Mouse (Mus musculus) myocyte (in vitro differentiated cells): Measurements from ENCODE around the gene Fasl. TPM values are rescaled to one million over a fixed set of nuclear protein-coding genes. Genes with fewer than 3 reads are reported as not detected.

ENCODE experiments used
- H3K27me3 ChIP-seq: one replicate; pipeline ENCODE4 v1.6.1; 2011; ENCODE audit not compliant: control insufficient read depth, insufficient read depth, insufficient read length
- H3K36me3 ChIP-seq: one replicate; pipeline ENCODE4 v1.6.1; 2011; ENCODE audit not compliant: control insufficient read depth, insufficient read depth
- H3K4me2 ChIP-seq: one replicate; pipeline ENCODE4 v1.6.1; 2011; ENCODE audit warnings: low read depth, control low read depth
- H3K4me3 ChIP-seq: one replicate; pipeline ENCODE4 v1.5.1; 2011; ENCODE audit warnings: mild to moderate bottlenecking, control low read depth, moderate library complexity
- H3K79me2 ChIP-seq: one replicate; pipeline ENCODE4 v1.6.1; 2011; ENCODE audit not compliant: control insufficient read depth, insufficient read depth
- H3ac ChIP-seq: one replicate; pipeline ENCODE4 v1.6.1; 2011; ENCODE audit not compliant: control insufficient read depth, insufficient read length
- CEBPB ChIP-seq: IDR thresholded peaks from 2 replicates; pipeline ENCODE4 v1.6.1; 2011; ENCODE audit warnings: mild to moderate bottlenecking, moderate library complexity; ENCODE audit not compliant: poor library complexity, insufficient read depth, severe bottlenecking
- E2F4 ChIP-seq: IDR thresholded peaks from one replicate; pipeline ENCODE4 v1.6.1; 2011; ENCODE audit warnings: mild to moderate bottlenecking, control low read depth, moderate library complexity; ENCODE audit not compliant: insufficient read depth
- MAX ChIP-seq: IDR thresholded peaks from one replicate; pipeline ENCODE4 v1.6.1; 2011; ENCODE audit warnings: low read depth, mild to moderate bottlenecking, control low read depth
- MYOD1 ChIP-seq, 3 experiments: IDR thresholded peaks; one replicate each; pipeline ENCODE4 v1.6.1; 2011; ENCODE audit warnings: control low read depth in 2 of 3, low read depth in 2 of 3, mild to moderate bottlenecking in 2 of 3, moderate library complexity in 1 of 3; ENCODE audit not compliant: insufficient read length in 2 of 3, control insufficient read depth in 1 of 3
- MYOG ChIP-seq, 3 experiments: IDR thresholded peaks; one replicate each; pipeline ENCODE4 v1.6.1; 2011; ENCODE audit warnings: control low read depth in 2 of 3, low read depth in 2 of 3, mild to moderate bottlenecking in 2 of 3; ENCODE audit not compliant: insufficient read length in 2 of 3, control insufficient read depth in 1 of 3, insufficient read depth in 1 of 3
- POLR2A ChIP-seq: IDR thresholded peaks from one replicate; pipeline ENCODE4 v1.6.1; 2011; ENCODE audit warnings: low read depth, mild to moderate bottlenecking, control low read depth, moderate library complexity; ENCODE audit not compliant: insufficient read length
- POLR2AphosphoS2 ChIP-seq: IDR thresholded peaks from one replicate; pipeline ENCODE4 v1.6.1; 2011; ENCODE audit warnings: low read depth, control low read depth; ENCODE audit not compliant: insufficient read length
- REST ChIP-seq: IDR thresholded peaks from one replicate; pipeline ENCODE4 v1.6.1; 2011; ENCODE audit warnings: mild to moderate bottlenecking, control low read depth, moderate library complexity; ENCODE audit not compliant: insufficient read depth, insufficient read length
- SRF ChIP-seq: IDR thresholded peaks from one replicate; pipeline ENCODE4 v1.6.1; 2011; ENCODE audit warnings: low read depth; ENCODE audit not compliant: control insufficient read depth, insufficient read length
- TCF12 ChIP-seq: IDR thresholded peaks from one replicate; pipeline ENCODE4 v1.6.1; 2011; ENCODE audit warnings: mild to moderate bottlenecking, control low read depth; ENCODE audit not compliant: poor library complexity, insufficient read depth, severe bottlenecking
- TCF3 ChIP-seq: IDR thresholded peaks from one replicate; pipeline ENCODE4 v1.6.1; 2011; ENCODE audit warnings: low read depth, control low read depth; ENCODE audit not compliant: insufficient read length
- USF1 ChIP-seq: IDR thresholded peaks from one replicate; pipeline ENCODE4 v1.6.1; 2011; ENCODE audit warnings: low read depth, mild to moderate bottlenecking, control low read depth, moderate library complexity
- polyA plus RNA-seq: library from polyadenylated mRNA; unstranded; fragments of >200 nt; fragmentation: generic; extraction: Trizol; gene quantifications from one replicate; pipeline ENCODE4 v1.2.1, GENCODE M21; 2012; ENCODE audit warnings: missing spikeins

The Fasl gene
- polyA plus RNA-seq, 1 experiment = not detected

DNA sequence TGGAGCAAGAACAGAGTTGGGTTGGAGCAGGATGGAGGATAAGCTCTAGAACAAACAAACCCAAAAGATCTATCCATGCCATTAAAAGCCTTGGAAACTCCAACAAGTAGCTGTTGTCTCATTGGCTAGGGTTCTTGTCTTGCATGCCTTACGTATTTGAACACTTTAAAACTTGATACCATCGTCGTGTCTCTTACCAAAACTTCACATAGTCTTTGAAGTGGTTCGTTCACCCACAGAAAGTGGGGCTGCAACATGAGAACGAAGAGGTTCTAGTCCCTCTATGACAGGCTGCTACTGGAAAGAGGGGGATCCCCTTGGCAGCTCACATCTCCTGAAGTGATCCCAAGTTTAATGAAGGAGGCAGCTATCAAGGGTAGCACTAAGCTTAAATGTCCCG is 13.1 kb downstream of the Fasl start:
- Histone ChIP-seq H3K79me2 (no peaks in the 10 kb centered on the region), H3K4me3 (no peak overlapping the region), H3K27me3 (peaks cover 23% of the 10 kb centered on the region), H3K36me3 (no peaks in the 10 kb centered on the region), H3ac (no peak overlapping the region), H3K4me2 (no peak overlapping the region)
- TF ChIP-seq CEBPB (no peak), SRF (no peak), REST (no peak), TCF12 (no peak), MYOG (IDR thresholded peaks at IDR 0.05; ENCODE audit: control insufficient read depth in 1 of 3, insufficient read depth in 1 of 3, insufficient read length in 2 of 3, low read depth in 2 of 3) (no peak), TCF3 (no peak), MAX (no peak), POLR2A (no peak), E2F4 (no peak), USF1 (no peak), POLR2AphosphoS2 (no peak), MYOD1 (IDR thresholded peaks at IDR 0.05; ENCODE audit: control insufficient read depth in 1 of 3, insufficient read length in 2 of 3, low read depth in 2 of 3) (no peak)

DNA sequence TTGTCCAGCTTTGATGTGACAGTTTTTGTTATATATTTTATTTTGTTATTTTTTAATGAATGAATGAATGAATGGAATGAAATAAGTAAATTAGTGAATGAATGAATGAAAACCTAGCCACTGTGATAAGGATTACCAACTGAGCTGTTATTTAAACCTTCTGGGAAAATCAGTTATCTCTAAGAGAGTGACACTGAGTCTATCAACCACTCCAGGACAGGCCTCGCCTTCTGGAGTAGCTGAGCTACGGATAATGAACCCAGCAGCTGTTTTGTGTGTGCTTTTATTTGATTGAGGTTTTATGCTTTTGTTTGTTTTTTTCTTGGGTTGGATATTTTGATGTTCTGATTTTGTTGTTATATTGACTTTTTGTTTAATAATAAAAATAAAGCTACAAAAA is 17.0 kb downstream of the Fasl start:
- no peak for TF ChIP-seq REST
- TF ChIP-seq MYOG (IDR thresholded peaks at IDR 0.05; ENCODE audit: control insufficient read depth in 1 of 3, insufficient read depth in 1 of 3, insufficient read length in 2 of 3, low read depth in 2 of 3) = no peak
- TF ChIP-seq SRF = no peak
- no peak for TF ChIP-seq MYOD1 (IDR thresholded peaks at IDR 0.05; ENCODE audit: control insufficient read depth in 1 of 3, insufficient read length in 2 of 3, low read depth in 2 of 3)
- no peak for TF ChIP-seq POLR2A
- no peak for TF ChIP-seq MAX
- no peak for TF ChIP-seq TCF12
- TF ChIP-seq USF1 = no peak
- TF ChIP-seq POLR2AphosphoS2 = no peak
- TF ChIP-seq E2F4 = no peak
- no peak for TF ChIP-seq CEBPB
- TF ChIP-seq TCF3 = no peak
- Histone ChIP-seq H3K27me3 (peaks cover 11% of the 10 kb centered on the region), H3K4me3 (no peak overlapping the region), H3ac (no peak overlapping the region), H3K4me2 (no peak overlapping the region), H3K79me2 (no peaks in the 10 kb centered on the region), H3K36me3 (no peaks in the 10 kb centered on the region)

DNA sequence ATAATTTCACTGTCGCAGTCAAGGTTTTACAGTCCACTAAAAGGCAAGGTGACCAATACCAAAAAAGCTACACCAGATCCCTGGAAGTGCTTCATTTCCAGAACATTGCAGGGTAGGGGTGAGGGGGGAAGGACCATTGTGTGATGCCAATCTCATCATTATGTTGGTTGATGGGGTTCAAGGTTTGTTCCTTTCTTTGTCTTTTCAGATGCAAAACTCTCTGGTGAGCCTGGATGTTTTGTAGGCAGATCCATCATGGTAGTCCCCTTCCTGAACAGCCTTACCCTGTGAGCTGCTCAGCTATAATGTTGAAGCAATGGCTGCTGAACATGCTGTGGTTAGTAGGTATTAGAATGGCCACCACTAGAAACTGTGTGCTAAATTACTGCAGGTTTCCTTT is 19.0 kb downstream of the Fasl start:
- H3K36me3 ChIP-seq = no peaks in the 10 kb centered on the region
- TF ChIP-seq MYOG (IDR thresholded peaks at IDR 0.05; ENCODE audit: control insufficient read depth in 1 of 3, insufficient read depth in 1 of 3, insufficient read length in 2 of 3, low read depth in 2 of 3) (no peak), MYOD1 (IDR thresholded peaks at IDR 0.05; ENCODE audit: control insufficient read depth in 1 of 3, insufficient read length in 2 of 3, low read depth in 2 of 3) (no peak), TCF3 (no peak), TCF12 (no peak), E2F4 (no peak), MAX (no peak), CEBPB (no peak)
- H3K79me2 ChIP-seq = no peaks in the 10 kb centered on the region
- H3K27me3 ChIP-seq = peaks cover 10% of the 10 kb centered on the region
- no peak overlapping the region for H3ac ChIP-seq
- no peak overlapping the region for H3K4me3 ChIP-seq
- no peak overlapping the region for H3K4me2 ChIP-seq

DNA sequence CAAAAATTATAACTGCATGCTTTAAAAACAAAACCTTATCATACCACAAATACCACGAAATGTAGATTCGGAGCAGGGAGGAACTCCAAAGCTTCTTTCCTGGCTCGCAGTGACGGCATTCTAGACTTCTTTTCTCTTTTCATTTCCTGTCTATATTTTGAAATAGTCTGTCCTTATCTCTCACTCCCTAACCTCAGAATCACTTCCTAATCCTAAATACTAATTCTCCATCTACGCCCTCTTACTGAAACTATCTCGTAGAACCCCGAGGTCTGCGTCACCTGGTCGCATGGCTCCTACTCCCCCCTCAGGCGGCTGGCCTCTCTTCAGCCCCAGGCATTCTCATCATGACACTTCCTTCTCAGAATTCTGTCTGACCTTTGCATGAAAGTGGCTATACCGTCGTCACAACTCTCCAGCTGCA is 21.2 kb downstream of the Fasl start:
- no peak overlapping the region for H3ac ChIP-seq
- peaks cover 10% of the 10 kb centered on the region for H3K27me3 ChIP-seq
- no peak overlapping the region for H3K4me3 ChIP-seq
- peak overlapping the region; percentile 49 for H3K4me2 ChIP-seq
- TF ChIP-seq CEBPB = no peak
- H3K79me2 ChIP-seq = no peaks in the 10 kb centered on the region
- H3K36me3 ChIP-seq = no peaks in the 10 kb centered on the region

DNA sequence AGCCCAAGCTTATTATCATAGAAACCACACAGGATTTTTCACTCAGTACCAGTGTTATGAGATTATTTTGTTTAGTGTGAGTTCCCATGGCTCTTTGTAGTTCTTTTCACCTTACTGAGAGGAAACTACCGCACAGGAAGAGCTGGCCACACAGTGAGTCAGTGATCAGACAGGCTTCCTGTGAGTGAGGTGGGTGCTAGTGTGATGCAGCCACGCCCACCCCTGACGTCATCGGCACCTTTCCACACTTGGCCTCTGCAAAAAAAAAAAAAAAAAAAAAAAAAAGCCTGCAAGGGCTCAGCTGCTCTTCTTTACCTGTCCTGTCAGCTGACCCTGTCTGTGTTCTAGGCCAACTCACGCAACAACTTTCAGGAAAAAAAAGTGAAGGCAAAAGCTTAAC is 21.6 kb downstream of the Fasl start:
- H3K36me3 ChIP-seq = no peaks in the 10 kb centered on the region
- H3K4me2 ChIP-seq = peak overlapping the region; percentile 49
- no peaks in the 10 kb centered on the region for H3K79me2 ChIP-seq
- no peak overlapping the region for H3ac ChIP-seq
- no peak for TF ChIP-seq TCF12
- TF ChIP-seq MYOG (IDR thresholded peaks at IDR 0.05; ENCODE audit: control insufficient read depth in 1 of 3, insufficient read depth in 1 of 3, insufficient read length in 2 of 3, low read depth in 2 of 3) = no peak
- no peak for TF ChIP-seq E2F4
- no peak for TF ChIP-seq REST
- H3K27me3 ChIP-seq = peaks cover 10% of the 10 kb centered on the region
- no peak overlapping the region for H3K4me3 ChIP-seq

DNA sequence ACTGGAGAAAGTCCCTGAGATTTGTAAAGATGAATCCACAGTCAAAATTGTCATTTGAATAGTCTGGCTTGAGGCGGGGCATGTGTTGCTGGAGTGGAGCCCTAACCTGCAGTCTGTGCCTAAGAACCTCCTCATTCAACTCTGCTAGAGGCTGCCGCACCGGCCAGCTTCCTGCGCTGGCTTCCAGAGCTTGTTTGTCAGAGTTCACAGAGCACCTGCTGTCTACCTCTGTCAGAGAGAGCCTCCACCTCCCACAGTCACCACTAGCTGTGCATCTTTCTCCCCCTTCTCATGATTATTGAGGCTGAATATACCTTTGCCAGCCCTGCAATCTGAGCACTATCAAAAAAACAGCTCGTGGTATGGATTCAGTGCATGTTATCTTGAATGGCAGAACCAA is 22.4 kb downstream of the Fasl start:
- Histone ChIP-seq H3K4me2 (no peak overlapping the region), H3K4me3 (no peak overlapping the region), H3K36me3 (no peaks in the 10 kb centered on the region), H3K79me2 (no peaks in the 10 kb centered on the region), H3ac (no peak overlapping the region), H3K27me3 (peaks cover 9% of the 10 kb centered on the region)
- TF ChIP-seq POLR2A (no peak), POLR2AphosphoS2 (no peak), E2F4 (no peak), REST (no peak), MAX (no peak), MYOG (IDR thresholded peaks at IDR 0.05; ENCODE audit: control insufficient read depth in 1 of 3, insufficient read depth in 1 of 3, insufficient read length in 2 of 3, low read depth in 2 of 3) (no peak), MYOD1 (IDR thresholded peaks at IDR 0.05; ENCODE audit: control insufficient read depth in 1 of 3, insufficient read length in 2 of 3, low read depth in 2 of 3) (no peak), TCF12 (no peak), USF1 (no peak), CEBPB (no peak)
